Mouse (Mus musculus): ENCODE measurements at regions not wholly inside any gene's neighbourhood (a gene's known extent, or its start where the extent isn't known, plus 50 kb on each side); places are given as distances from the start of the nearest gene placed in this dataset.
A peak's percentile ranks its signal among the peaks of the same experiment; 100 is the strongest.
"Not testable (repeated sequence)": the region's sequence is repeated elsewhere in the genome, so short reads cannot be mapped to it uniquely, and the experiment has no call there.

GRCm38 (mm10) chr16:55758707-55759067 is 80.0 kb downstream of the Nfkbiz start:
- ATAC-seq (replicated peaks; ENCODE audit: low FRiP score, low TSS enrichment, poor library complexity, severe bottlenecking): no peak

DNA sequence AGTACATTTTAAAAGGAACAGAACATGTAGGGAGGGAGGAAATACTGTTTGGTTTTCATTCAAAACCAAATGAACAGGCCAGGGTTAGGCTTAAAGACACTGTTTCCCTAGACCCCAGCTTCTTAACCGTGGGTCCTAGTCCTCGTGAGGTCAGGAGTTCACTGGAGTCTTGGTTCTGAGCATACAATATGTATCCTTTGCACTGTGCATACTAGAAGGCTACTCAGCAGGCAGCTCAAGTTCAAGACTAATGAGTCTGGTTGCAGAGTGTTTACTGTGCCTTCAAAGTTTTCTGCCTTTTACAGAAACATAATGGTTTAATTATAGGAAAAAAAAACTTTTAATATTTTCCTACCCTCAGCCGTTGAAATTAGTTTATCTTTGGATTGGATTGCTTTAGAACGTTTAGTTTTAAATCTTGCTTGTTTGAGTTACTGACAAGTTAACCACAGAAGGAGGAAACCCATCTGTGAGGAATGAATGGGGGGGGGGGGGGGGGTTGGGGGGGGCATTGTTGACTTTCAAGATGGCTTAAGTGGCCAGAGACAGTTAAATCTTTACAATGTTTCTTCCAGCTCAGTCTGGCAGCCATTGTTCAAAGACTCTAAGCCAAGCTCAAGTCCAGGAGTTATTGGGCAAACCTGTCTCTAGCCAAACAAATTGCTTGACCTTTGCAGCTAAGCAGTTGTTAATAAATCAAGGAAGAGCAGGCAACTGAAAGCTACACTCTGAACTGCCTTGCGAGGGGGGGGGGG is 80.6 kb downstream of the Nfkbiz start:
- no peak for ATAC-seq (replicated peaks; ENCODE audit: low FRiP score, low TSS enrichment, poor library complexity, severe bottlenecking)

GRCm38 (mm10) chr16:55757422-55757815 is 81.3 kb downstream of the Nfkbiz start:
- ATAC-seq (replicated peaks; ENCODE audit: low FRiP score, low TSS enrichment, poor library complexity, severe bottlenecking): not testable (repeated sequence)

- ATAC-seq (replicated peaks; ENCODE audit: low FRiP score, low TSS enrichment, poor library complexity, severe bottlenecking): no peak
Measured at GRCm38 (mm10) chr16:55756764-55757421, 81.8 kb downstream of the Nfkbiz start.

GRCm38 (mm10) chr16:55755309-55755832 is 83.3 kb downstream of the Nfkbiz start:
- ATAC-seq (replicated peaks; ENCODE audit: low FRiP score, low TSS enrichment, poor library complexity, severe bottlenecking): no peak

- peak; percentile 52 for ATAC-seq (replicated peaks; ENCODE audit: low FRiP score, low TSS enrichment, poor library complexity, severe bottlenecking)
Measured at GRCm38 (mm10) chr16:55754092-55754763, 84.5 kb downstream of the Nfkbiz start.

GRCm38 (mm10) chr16:55753380-55753779 is 85.3 kb downstream of the Nfkbiz start:
- ATAC-seq (replicated peaks; ENCODE audit: low FRiP score, low TSS enrichment, poor library complexity, severe bottlenecking): no peak

GRCm38 (mm10) chr16:55747250-55747649 is 91.4 kb downstream of the Nfkbiz start:
- no peak for ATAC-seq (replicated peaks; ENCODE audit: low FRiP score, low TSS enrichment, poor library complexity, severe bottlenecking)

DNA sequence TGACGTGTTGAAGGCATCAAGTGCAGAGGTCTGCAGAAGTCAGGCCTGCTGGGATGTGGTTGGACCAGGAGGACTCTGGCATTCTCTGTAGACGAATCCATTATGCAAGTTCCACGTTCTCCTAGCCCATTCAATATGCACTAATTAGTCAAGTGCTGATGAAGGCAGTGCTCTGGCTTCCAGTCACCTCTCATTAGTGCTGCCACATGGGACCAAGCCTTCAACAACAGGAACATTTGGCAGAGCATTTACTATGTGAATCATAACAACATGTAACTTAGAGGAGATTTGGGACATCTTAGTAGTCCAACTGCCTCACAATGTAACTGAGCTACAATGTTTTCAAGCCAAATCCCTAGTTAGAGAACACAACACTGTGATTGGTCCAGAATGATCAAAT is 92.5 kb downstream of the Nfkbiz start:
- no peak for ATAC-seq (replicated peaks; ENCODE audit: low FRiP score, low TSS enrichment, poor library complexity, severe bottlenecking)

DNA sequence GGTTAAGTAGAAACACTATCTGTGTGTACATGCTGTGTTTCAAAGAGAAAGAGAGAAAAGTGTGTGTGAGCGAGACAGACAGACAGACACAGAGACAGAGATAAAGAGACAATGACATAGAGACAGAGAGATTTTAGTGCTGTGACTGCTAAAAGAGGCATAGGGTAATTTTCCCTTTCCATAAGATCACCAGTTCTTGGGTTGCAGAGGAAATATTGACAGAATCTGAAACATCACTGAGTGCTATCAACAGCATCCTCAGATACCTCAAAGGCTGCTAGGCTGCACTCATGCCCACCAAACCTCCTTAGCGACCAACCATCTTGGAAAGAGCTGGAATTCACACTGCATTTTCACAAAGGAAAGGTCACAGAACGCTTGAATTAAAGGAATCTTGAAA is 93.6 kb downstream of the Nfkbiz start:
- ATAC-seq (replicated peaks; ENCODE audit: low FRiP score, low TSS enrichment, poor library complexity, severe bottlenecking): no peak

GRCm38 (mm10) chr16:55741099-55741863 is 97.4 kb downstream of the Nfkbiz start:
- no peak for ATAC-seq (replicated peaks; ENCODE audit: low FRiP score, low TSS enrichment, poor library complexity, severe bottlenecking)

DNA sequence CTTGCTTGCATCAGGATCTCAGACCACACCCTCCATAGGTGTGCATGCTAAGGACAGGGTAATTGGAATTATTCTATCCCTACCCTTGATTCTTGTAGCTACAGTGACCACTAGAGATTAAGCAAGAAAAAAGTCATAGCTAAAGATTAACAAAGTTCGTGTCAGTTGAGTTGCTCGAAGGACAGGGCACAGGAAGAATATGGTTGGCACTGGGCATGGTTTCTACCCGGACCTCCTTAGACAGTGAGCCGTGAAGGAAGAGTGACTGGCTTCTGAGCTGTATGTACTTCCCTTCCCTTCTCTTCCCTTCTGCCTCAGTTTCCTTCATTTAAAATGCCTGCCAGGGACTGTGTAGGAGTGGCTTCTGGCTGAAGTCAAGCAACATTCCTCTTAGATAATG is 100.0 kb downstream of the Nfkbiz start:
- ATAC-seq (replicated peaks; ENCODE audit: low FRiP score, low TSS enrichment, poor library complexity, severe bottlenecking): no peak

DNA sequence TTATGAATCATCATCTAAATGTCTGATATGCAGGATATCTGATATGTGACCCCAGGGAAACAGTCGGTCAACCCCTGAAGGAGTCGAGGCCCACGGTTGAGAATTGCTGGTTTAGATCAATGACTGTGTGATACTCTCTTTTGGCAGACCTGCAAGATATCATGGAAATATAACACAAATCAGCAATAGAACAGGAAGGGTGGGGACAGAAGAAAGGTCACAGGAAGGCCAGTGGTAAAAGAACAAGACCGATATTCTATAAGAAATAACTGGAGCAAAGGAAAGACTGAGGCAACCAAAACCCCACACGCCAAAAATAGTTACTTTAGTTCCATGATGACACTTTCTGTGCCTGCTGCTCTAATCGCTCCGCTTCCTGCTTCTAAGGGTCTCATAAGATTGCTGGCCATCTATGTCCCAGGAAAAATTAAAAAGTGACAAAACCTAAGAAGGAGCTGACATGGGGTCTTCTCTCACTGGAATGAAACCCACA is 103.2 kb downstream of the Nfkbiz start:
- no peak for ATAC-seq (replicated peaks; ENCODE audit: low FRiP score, low TSS enrichment, poor library complexity, severe bottlenecking)

- no peak for ATAC-seq (replicated peaks; ENCODE audit: low FRiP score, low TSS enrichment, poor library complexity, severe bottlenecking)
Measured at GRCm38 (mm10) chr16:55734301-55734700, 104.4 kb downstream of the Nfkbiz start.

DNA sequence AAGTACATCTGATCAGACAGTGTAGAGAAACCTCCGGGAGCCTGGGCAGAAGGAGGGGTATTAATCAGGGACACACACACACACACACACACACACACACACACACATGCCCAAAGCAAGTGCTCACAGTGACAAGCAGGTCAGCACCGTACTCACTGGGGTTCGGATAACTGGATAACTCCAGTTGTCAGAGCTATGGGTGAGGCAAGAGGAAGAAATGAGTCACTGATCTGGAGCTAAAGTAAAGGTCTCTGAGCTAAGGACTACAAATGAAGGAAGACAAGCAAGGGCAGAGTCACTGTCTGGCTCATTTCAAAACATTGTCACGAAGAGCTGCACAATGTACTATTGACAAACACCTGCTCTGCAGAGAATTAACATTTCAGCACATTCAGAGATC is 104.9 kb downstream of the Nfkbiz start:
- ATAC-seq (replicated peaks; ENCODE audit: low FRiP score, low TSS enrichment, poor library complexity, severe bottlenecking): no peak

GRCm38 (mm10) chr16:55731003-55731402 is 107.7 kb downstream of the Nfkbiz start:
- no peak for ATAC-seq (replicated peaks; ENCODE audit: low FRiP score, low TSS enrichment, poor library complexity, severe bottlenecking)

DNA sequence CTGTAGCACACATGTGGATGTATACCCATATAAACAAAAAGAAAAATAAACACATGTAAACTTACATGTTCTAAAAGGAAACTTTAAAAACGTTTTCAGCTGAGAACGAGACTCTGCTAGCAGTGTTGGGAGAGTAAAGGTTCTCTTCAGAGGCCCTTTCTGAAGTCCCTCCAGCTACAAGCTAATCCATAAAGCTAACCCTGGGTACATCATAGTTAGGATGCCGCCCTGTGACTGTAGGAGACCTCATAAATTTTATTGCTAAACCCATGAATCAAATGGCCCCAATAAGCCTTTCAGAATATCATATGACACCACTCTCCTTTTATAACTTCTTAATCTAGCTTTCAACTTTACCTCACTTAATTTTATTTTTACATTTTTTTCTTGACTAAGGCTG is 112.2 kb downstream of the Nfkbiz start:
- no peak for ATAC-seq (replicated peaks; ENCODE audit: low FRiP score, low TSS enrichment, poor library complexity, severe bottlenecking)

DNA sequence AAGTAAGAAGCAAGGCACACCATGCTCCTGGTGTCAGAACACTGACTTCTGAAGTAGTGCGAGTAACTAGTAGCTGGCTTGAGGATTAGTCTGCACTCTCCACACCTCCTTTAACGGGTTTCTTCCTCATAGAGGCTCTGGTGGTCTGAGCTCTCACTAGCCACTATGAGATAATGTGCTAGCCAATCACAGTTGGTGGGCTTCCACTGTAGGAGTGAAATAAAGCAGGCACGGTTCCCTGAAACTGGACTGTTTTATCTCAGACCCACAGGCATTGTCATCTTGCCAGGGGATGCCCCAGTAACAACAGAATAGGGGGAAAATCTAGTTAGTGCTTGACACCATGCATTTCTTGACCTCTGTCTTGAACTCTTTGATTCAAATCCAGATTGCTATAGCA is 118.3 kb downstream of the Nfkbiz start:
- peak; percentile 90 for ATAC-seq (replicated peaks; ENCODE audit: low FRiP score, low TSS enrichment, poor library complexity, severe bottlenecking)

DNA sequence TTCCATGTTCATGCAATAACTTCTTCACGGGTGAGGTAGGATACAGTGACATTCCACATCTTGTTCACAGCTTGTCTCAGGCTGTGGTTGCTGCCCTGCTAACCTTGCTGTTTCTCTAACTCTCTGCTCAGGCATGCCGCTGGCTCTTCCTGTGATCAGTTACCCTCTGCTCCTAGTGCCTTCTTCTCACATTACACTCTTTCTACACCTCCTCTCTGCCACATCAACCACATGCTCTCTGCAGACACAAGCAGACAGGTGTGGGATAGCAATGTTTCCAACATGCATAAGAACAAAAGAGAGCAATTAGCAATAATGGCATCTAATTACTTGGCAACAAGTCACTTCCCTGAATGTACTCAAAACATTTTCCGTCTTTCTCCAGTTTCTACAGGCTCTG is 128.7 kb downstream of the Nfkbiz start:
- no peak for ATAC-seq (replicated peaks; ENCODE audit: low FRiP score, low TSS enrichment, poor library complexity, severe bottlenecking)

DNA sequence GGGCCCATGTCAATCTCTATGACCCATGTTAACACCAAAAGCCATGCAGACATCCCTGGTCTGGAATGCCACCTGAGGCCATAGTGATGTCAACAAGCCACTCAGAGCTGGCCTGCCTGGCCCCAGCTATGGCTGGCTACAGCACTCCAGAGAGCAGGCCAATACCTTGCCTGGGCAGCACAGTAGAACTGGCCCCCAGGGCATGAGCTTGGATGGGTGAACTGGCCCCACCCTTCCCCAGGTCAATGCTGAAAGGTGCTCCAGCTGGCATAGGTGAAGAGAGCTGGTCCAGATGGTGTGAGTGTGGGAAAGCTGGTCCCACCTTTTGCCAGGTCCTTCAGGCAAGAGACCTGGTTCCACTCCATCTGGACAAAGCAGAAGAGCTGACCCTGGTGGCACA is 132.2 kb downstream of the Nfkbiz start:
- peak; percentile 41; the same call in 1 of the 2 replicates for ATAC-seq (replicated peaks; ENCODE audit: low FRiP score, low TSS enrichment, poor library complexity, severe bottlenecking)
